Mouse (Mus musculus): ENCODE data around the gene Sema3d.

Sema3d gene

GRCm38 (mm10) chr5:12491704-12492103, 108.5 kb downstream of the Sema3d start:
- in situ Hi-C loops (cut with MboI; ENCODE audit: low pct_unique_long_range_greater_than_20kb in 1 of 2, low sequenced_read_pairs in 2 of 2, unreplicated experiment in 1 of 2): no loop called here

GRCm38 (mm10) chr5:12498227-12498928, 115.2 kb downstream of the Sema3d start:
- in situ Hi-C loops (cut with MboI; ENCODE audit: low pct_unique_long_range_greater_than_20kb in 1 of 2, low sequenced_read_pairs in 2 of 2, unreplicated experiment in 1 of 2): no loop called here

GRCm38 (mm10) chr5:12499037-12499436, 115.9 kb downstream of the Sema3d start:
- in situ Hi-C loops (cut with MboI; ENCODE audit: low pct_unique_long_range_greater_than_20kb in 1 of 2, low sequenced_read_pairs in 2 of 2, unreplicated experiment in 1 of 2): no loop called here

- in situ Hi-C loops (cut with MboI; ENCODE audit: low pct_unique_long_range_greater_than_20kb in 1 of 2, low sequenced_read_pairs in 2 of 2, unreplicated experiment in 1 of 2): no loop called here
Measured at GRCm38 (mm10) chr5:12499791-12500504, 116.8 kb downstream of the Sema3d start.

- in situ Hi-C loops (cut with MboI; ENCODE audit: low pct_unique_long_range_greater_than_20kb in 1 of 2, low sequenced_read_pairs in 2 of 2, unreplicated experiment in 1 of 2): no loop called here
Measured at GRCm38 (mm10) chr5:12512471-12512870, 129.3 kb downstream of the Sema3d start.

GRCm38 (mm10) chr5:12515283-12515682, 132.1 kb downstream of the Sema3d start:
- in situ Hi-C loops (cut with MboI; ENCODE audit: low pct_unique_long_range_greater_than_20kb in 1 of 2, low sequenced_read_pairs in 2 of 2, unreplicated experiment in 1 of 2): no loop called here

GRCm38 (mm10) chr5:12525235-12525767, 142.1 kb downstream of the Sema3d start:
- in situ Hi-C loops (cut with MboI; ENCODE audit: low pct_unique_long_range_greater_than_20kb in 1 of 2, low sequenced_read_pairs in 2 of 2, unreplicated experiment in 1 of 2): loop anchor here in 1 of 2 experiments (25.0 kb wide), 1 partner anchor 488 kb away; no protein-coding TSS in a partner anchor

- in situ Hi-C loops (cut with MboI; ENCODE audit: low pct_unique_long_range_greater_than_20kb in 1 of 2, low sequenced_read_pairs in 2 of 2, unreplicated experiment in 1 of 2): loop anchor here in 1 of 2 experiments (25.0 kb wide), 1 partner anchor 491 kb away; no protein-coding TSS in a partner anchor
Measured at GRCm38 (mm10) chr5:12528596-12528995, 145.4 kb downstream of the Sema3d start.

GRCm38 (mm10) chr5:12529771-12530170, 146.6 kb downstream of the Sema3d start:
- in situ Hi-C loops (cut with MboI; ENCODE audit: low pct_unique_long_range_greater_than_20kb in 1 of 2, low sequenced_read_pairs in 2 of 2, unreplicated experiment in 1 of 2): loop anchor here in 1 of 2 experiments (25.0 kb wide), 1 partner anchor 492 kb away; no protein-coding TSS in a partner anchor

GRCm38 (mm10) chr5:12541268-12541667, 158.1 kb downstream of the Sema3d start:
- in situ Hi-C loops (cut with MboI; ENCODE audit: low pct_unique_long_range_greater_than_20kb in 1 of 2, low sequenced_read_pairs in 2 of 2, unreplicated experiment in 1 of 2): loop anchor here in 1 of 2 experiments (25.0 kb wide), 1 partner anchor 504 kb away; no protein-coding TSS in a partner anchor

GRCm38 (mm10) chr5:12549046-12549669, 166.0 kb downstream of the Sema3d start:
- in situ Hi-C loops (cut with MboI; ENCODE audit: low pct_unique_long_range_greater_than_20kb in 1 of 2, low sequenced_read_pairs in 2 of 2, unreplicated experiment in 1 of 2): loop anchor here in 1 of 2 experiments (25.0 kb wide), 1 partner anchor 512 kb away; no protein-coding TSS in a partner anchor

- in situ Hi-C loops (cut with MboI; ENCODE audit: low pct_unique_long_range_greater_than_20kb in 1 of 2, low sequenced_read_pairs in 2 of 2, unreplicated experiment in 1 of 2): loop anchor here in 1 of 2 experiments (25.0 kb wide), 1 partner anchor 518 kb away; no protein-coding TSS in a partner anchor
Measured at GRCm38 (mm10) chr5:12555401-12555800, 172.2 kb downstream of the Sema3d start.

GRCm38 (mm10) chr5:12557889-12558288, 174.7 kb downstream of the Sema3d start:
- in situ Hi-C loops (cut with MboI; ENCODE audit: low pct_unique_long_range_greater_than_20kb in 1 of 2, low sequenced_read_pairs in 2 of 2, unreplicated experiment in 1 of 2): loop anchor here in 1 of 2 experiments (25.0 kb wide), 1 partner anchor 521 kb away; no protein-coding TSS in a partner anchor

- in situ Hi-C loops (cut with MboI; ENCODE audit: low pct_unique_long_range_greater_than_20kb in 1 of 2, low sequenced_read_pairs in 2 of 2, unreplicated experiment in 1 of 2): loop anchor here (5.0 to 25.0 kb wide), 3 partner anchors 524 to 1066 kb away; no protein-coding TSS in a partner anchor
Measured at GRCm38 (mm10) chr5:12561740-12562139, 178.6 kb downstream of the Sema3d start.

GRCm38 (mm10) chr5:12562204-12562603, 179.0 kb downstream of the Sema3d start:
- in situ Hi-C loops (cut with MboI; ENCODE audit: low pct_unique_long_range_greater_than_20kb in 1 of 2, low sequenced_read_pairs in 2 of 2, unreplicated experiment in 1 of 2): loop anchor here (5.0 to 25.0 kb wide), 3 partner anchors 525 to 1065 kb away; no protein-coding TSS in a partner anchor

- in situ Hi-C loops (cut with MboI; ENCODE audit: low pct_unique_long_range_greater_than_20kb in 1 of 2, low sequenced_read_pairs in 2 of 2, unreplicated experiment in 1 of 2): loop anchor here (5.0 to 25.0 kb wide), 3 partner anchors 526 to 1064 kb away; no protein-coding TSS in a partner anchor
Measured at GRCm38 (mm10) chr5:12563132-12563531, 179.9 kb downstream of the Sema3d start.

GRCm38 (mm10) chr5:12564602-12565220, 181.5 kb downstream of the Sema3d start:
- in situ Hi-C loops (cut with MboI; ENCODE audit: low pct_unique_long_range_greater_than_20kb in 1 of 2, low sequenced_read_pairs in 2 of 2, unreplicated experiment in 1 of 2): loop anchor here (5.0 to 25.0 kb wide), 3 partner anchors 527 to 1063 kb away; no protein-coding TSS in a partner anchor

- in situ Hi-C loops (cut with MboI; ENCODE audit: low pct_unique_long_range_greater_than_20kb in 1 of 2, low sequenced_read_pairs in 2 of 2, unreplicated experiment in 1 of 2): loop anchor here in 1 of 2 experiments (10.0 to 25.0 kb wide), 2 partner anchors 529 to 1058 kb away; no protein-coding TSS in a partner anchor
Measured at GRCm38 (mm10) chr5:12566568-12566967, 183.4 kb downstream of the Sema3d start.

All from mouse embryonic stem cell (cell line).